Mouse (Mus musculus) spleen, embryonic (tissue): ENCODE measurements around the gene Mmp10.

Experiments used
- CTCF ChIA-PET: fragments of 350-600 bp; sonication (Branson Sonifier 250); formaldehyde crosslinking; loops from one replicate; lab custom pipeline; 2022; lab: Charles Lee

The Mmp10 gene

GRCm38 (mm10) chr9:7502051-7502450 lies at the start of gene Mmp10:
TSS of gene Mmp10 (plus strand) at chr9:7502352.
- CTCF ChIA-PET, result no interaction called here

GRCm38 (mm10) chr9:7453302-7453701 lies 48.9 kb upstream of the Mmp10 start:
- CTCF ChIA-PET, result no interaction called here

- CTCF ChIA-PET, result no interaction called here
Measured at GRCm38 (mm10) chr9:7470262-7470661, 31.9 kb upstream of the Mmp10 start.

GRCm38 (mm10) chr9:7483684-7484394 lies 18.3 kb upstream of the Mmp10 start:
- CTCF ChIA-PET, result no interaction called here

GRCm38 (mm10) chr9:7501138-7501537 lies 1.0 kb upstream of the Mmp10 start:
- CTCF ChIA-PET, result no interaction called here

GRCm38 (mm10) chr9:7507321-7507876 lies 5.2 kb downstream of the Mmp10 start:
- CTCF ChIA-PET, result interaction anchor here (0.8 kb wide), 1 partner anchor 71 kb away, joined by 3 read pairs; no protein-coding TSS in a partner anchor

- CTCF ChIA-PET, result no interaction called here
Measured at GRCm38 (mm10) chr9:7509619-7510233, 7.6 kb downstream of the Mmp10 start.

GRCm38 (mm10) chr9:7517944-7518571 lies 15.9 kb downstream of the Mmp10 start:
- CTCF ChIA-PET, result interaction anchor here (0.6 kb wide), 1 partner anchor 479 kb away, joined by 3 read pairs; no protein-coding TSS in a partner anchor

- CTCF ChIA-PET, result no interaction called here
Measured at GRCm38 (mm10) chr9:7526255-7526940, 24.2 kb downstream of the Mmp10 start.

- CTCF ChIA-PET, result no interaction called here
Measured at GRCm38 (mm10) chr9:7542763-7543162, 40.6 kb downstream of the Mmp10 start.

GRCm38 (mm10) chr9:7544923-7545457 lies 42.8 kb downstream of the Mmp10 start:
- CTCF ChIA-PET, result no interaction called here

GRCm38 (mm10) chr9:7545471-7545870 lies 43.3 kb downstream of the Mmp10 start:
- CTCF ChIA-PET, result no interaction called here

- CTCF ChIA-PET, result no interaction called here
Measured at GRCm38 (mm10) chr9:7545920-7546319, 43.8 kb downstream of the Mmp10 start.

GRCm38 (mm10) chr9:7551943-7552342 lies 49.8 kb downstream of the Mmp10 start:
- CTCF ChIA-PET, result interaction anchor here (0.5 to 0.7 kb wide), 2 partner anchors 77 to 341 kb away, joined by 3 read pairs; no protein-coding TSS in a partner anchor

GRCm38 (mm10) chr9:7553536-7553935 lies 51.4 kb downstream of the Mmp10 start:
- CTCF ChIA-PET, result no interaction called here

- CTCF ChIA-PET, result no interaction called here
Measured at GRCm38 (mm10) chr9:7554382-7554781, 52.2 kb downstream of the Mmp10 start.

GRCm38 (mm10) chr9:7558221-7559017 lies 56.3 kb downstream of the Mmp10 start, which contains the start of gene Mmp8:
TSS of gene Mmp8 (plus strand) at chr9:7558456.
- CTCF ChIA-PET, result no interaction called here
